Mouse (Mus musculus): ENCODE results near the gene Myom3. TPM values are rescaled to one million over a fixed set of nuclear protein-coding genes. Genes with fewer than 3 reads are reported as not detected.

The Myom3 gene
- polyA plus RNA-seq, 1 experiment: not detected

DNA sequence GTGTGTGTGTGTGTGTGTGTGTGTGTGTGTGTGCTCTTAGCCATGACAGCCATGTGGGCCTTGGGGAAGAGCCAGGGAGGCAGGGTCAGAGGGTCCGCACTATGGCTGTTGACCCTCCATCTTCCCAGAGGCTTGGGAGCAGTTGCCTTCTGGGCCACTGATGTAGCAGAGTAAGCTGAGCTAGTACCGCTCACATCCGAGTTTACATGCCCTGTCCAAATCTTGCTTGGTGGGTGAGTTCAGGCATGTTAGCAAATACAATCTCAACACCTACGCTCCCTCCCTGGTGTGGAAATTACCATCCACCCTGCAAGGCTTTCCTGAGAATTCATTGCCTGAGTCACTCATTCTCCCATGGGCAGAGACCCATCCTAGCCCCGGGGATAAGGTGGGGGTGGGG, 21.8 kb downstream of the Myom3 start:
- Histone ChIP-seq H3K4me1 (ENCODE audit: control insufficient read depth, insufficient read depth, low read length) (no peaks in the 10 kb centered on the region), H3K27ac (ENCODE audit: insufficient read depth, low read depth, low read length) (no peak overlapping the region), H3K4me3 (ENCODE audit: insufficient read depth, low read depth, low read length) (no peak overlapping the region)
- WGBS: 58% methylated on average over 5 of the region's 5 CpGs
- TF ChIP-seq CTCF (IDR thresholded peaks at IDR 0.05; ENCODE audit: insufficient read depth, low read depth, low read length) (no peak), POLR2A (IDR thresholded peaks at IDR 0.05; ENCODE audit: insufficient read depth, low read depth, low read length) (no peak)

GRCm38 (mm10) chr4:135786581-135786980, 27.1 kb downstream of the Myom3 start:
- Histone ChIP-seq H3K4me1 (ENCODE audit: control insufficient read depth, insufficient read depth, low read length) (peaks cover 4% of the 10 kb centered on the region; the same call in 1 of the 2 replicates), H3K4me3 (ENCODE audit: insufficient read depth, low read depth, low read length) (no peak overlapping the region), H3K27ac (ENCODE audit: insufficient read depth, low read depth, low read length) (no peak overlapping the region)
- TF ChIP-seq POLR2A (IDR thresholded peaks at IDR 0.05; ENCODE audit: insufficient read depth, low read depth, low read length) (no peak), CTCF (IDR thresholded peaks at IDR 0.05; ENCODE audit: insufficient read depth, low read depth, low read length) (no peak)
- WGBS: 90% methylated on average over 5 of the region's 5 CpGs

DNA sequence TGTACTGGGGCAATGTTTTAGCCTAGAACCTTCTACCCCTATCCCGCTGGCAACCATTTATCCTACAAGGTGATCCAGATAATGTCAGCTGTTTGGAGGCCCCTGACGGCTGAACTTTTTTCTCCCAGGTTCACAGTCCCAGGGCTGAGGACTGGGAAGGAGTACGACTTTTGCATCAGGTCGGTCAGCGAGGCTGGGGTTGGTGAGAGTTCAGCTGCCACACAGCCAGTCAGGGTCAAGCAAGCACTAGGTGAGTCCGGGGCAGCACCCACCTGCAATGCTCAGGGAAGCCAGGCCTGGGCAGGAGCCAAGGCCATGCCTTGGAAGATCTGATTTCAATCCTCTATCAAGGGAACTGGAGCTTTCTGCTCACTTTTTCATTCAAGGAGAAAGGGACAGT, 27.8 kb downstream of the Myom3 start:
- WGBS: 93% methylated on average over 6 of the region's 6 CpGs

GRCm38 (mm10) chr4:135789135-135789534, 29.6 kb downstream of the Myom3 start:
- WGBS: 77% methylated on average over 2 of the region's 2 CpGs
- Histone ChIP-seq H3K4me1 (ENCODE audit: control insufficient read depth, insufficient read depth, low read length) (peaks cover 4% of the 10 kb centered on the region; the same call in 1 of the 2 replicates), H3K4me3 (ENCODE audit: insufficient read depth, low read depth, low read length) (no peak overlapping the region), H3K27ac (ENCODE audit: insufficient read depth, low read depth, low read length) (no peak overlapping the region)
- TF ChIP-seq CTCF (IDR thresholded peaks at IDR 0.05; ENCODE audit: insufficient read depth, low read depth, low read length) (no peak), POLR2A (IDR thresholded peaks at IDR 0.05; ENCODE audit: insufficient read depth, low read depth, low read length) (no peak)

More for the DNA sequence above, 27.8 kb downstream of the Myom3 start:
- TF ChIP-seq CTCF (IDR thresholded peaks at IDR 0.05; ENCODE audit: insufficient read depth, low read depth, low read length): no peak
- TF ChIP-seq POLR2A (IDR thresholded peaks at IDR 0.05; ENCODE audit: insufficient read depth, low read depth, low read length): no peak
- Histone ChIP-seq H3K27ac (ENCODE audit: insufficient read depth, low read depth, low read length) (no peak overlapping the region), H3K4me1 (ENCODE audit: control insufficient read depth, insufficient read depth, low read length) (peaks cover 4% of the 10 kb centered on the region; the same call in 1 of the 2 replicates), H3K4me3 (ENCODE audit: insufficient read depth, low read depth, low read length) (no peak overlapping the region)

- 87% methylated on average over 5 of the region's 5 CpGs for WGBS
Observed at GRCm38 (mm10) chr4:135792821-135793220, 33.3 kb downstream of the Myom3 start.

DNA sequence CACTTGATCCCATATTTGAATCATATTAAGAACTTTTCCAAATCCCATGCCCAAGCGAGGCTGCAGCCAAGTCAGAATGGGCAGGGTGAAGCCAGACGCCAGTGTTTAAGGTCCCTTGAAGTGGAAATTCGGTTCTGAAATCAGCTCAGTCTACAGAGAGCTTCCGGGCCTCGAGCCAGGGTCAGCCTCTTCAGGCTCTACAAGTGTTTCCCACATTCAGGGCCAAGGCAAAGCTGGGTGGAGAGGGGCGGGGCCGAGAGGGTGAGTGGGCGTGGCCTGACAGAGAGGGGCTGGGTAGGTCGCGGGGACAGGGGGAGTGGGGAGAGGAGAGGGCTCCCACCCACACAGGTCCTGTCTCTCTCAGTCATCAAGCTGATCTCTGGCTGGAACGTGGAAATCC, 38.4 kb downstream of the Myom3 start:
- TF ChIP-seq POLR2A (IDR thresholded peaks at IDR 0.05; ENCODE audit: insufficient read depth, low read depth, low read length) (no peak), CTCF (IDR thresholded peaks at IDR 0.05; ENCODE audit: insufficient read depth, low read depth, low read length) (no peak)
- Histone ChIP-seq H3K4me1 (ENCODE audit: control insufficient read depth, insufficient read depth, low read length) (0 out of 2 replicates have a peak, but pooled peaks cover 3% of the 10 kb centered on the region), H3K4me3 (ENCODE audit: insufficient read depth, low read depth, low read length) (no peak overlapping the region), H3K27ac (ENCODE audit: insufficient read depth, low read depth, low read length) (no peak overlapping the region)
- 27% methylated on average over 11 of the region's 11 CpGs for WGBS

More at GRCm38 (mm10) chr4:135792821-135793220, 33.3 kb downstream of the Myom3 start:
- no peak for TF ChIP-seq POLR2A (IDR thresholded peaks at IDR 0.05; ENCODE audit: insufficient read depth, low read depth, low read length)
- TF ChIP-seq CTCF (IDR thresholded peaks at IDR 0.05; ENCODE audit: insufficient read depth, low read depth, low read length): no peak
- Histone ChIP-seq H3K4me3 (ENCODE audit: insufficient read depth, low read depth, low read length) (no peak overlapping the region), H3K27ac (ENCODE audit: insufficient read depth, low read depth, low read length) (no peak overlapping the region), H3K4me1 (ENCODE audit: control insufficient read depth, insufficient read depth, low read length) (peaks cover 4% of the 10 kb centered on the region; the same call in 1 of the 2 replicates)

- no peak overlapping the region for H3K27ac ChIP-seq (ENCODE audit: insufficient read depth, low read depth, low read length)
- H3K4me1 ChIP-seq (ENCODE audit: control insufficient read depth, insufficient read depth, low read length): 0 out of 2 replicates have a peak, but pooled peaks cover 3% of the 10 kb centered on the region
- no peak overlapping the region for H3K4me3 ChIP-seq (ENCODE audit: insufficient read depth, low read depth, low read length)
- no peak for TF ChIP-seq POLR2A (IDR thresholded peaks at IDR 0.05; ENCODE audit: insufficient read depth, low read depth, low read length)
- peak; percentile 83 for TF ChIP-seq CTCF (IDR thresholded peaks at IDR 0.05; ENCODE audit: insufficient read depth, low read depth, low read length)
- WGBS: 15% methylated on average over 8 of the region's 8 CpGs
Observed at GRCm38 (mm10) chr4:135801543-135801942, 42.0 kb downstream of the Myom3 start.

DNA sequence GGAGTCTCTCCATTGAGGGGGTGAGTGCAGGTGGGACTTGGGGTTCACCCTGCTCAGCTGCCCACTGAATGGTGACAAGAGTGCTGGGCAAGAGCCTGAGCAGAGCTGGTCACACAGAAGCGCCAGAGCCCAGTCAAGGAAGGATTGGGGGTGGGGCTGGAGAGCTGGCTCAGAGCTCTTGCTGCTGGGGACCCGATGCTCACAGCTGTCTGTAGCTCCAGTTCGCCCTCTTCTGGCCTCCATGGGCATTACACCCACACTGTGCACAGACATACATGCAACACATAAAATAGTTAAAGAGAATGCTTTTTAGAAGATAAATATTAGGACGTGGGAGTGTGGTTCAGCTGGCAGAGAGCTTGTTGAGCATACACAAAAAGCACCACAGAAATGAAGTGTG, 43.8 kb downstream of the Myom3 start:
- WGBS: 62% methylated on average over 4 of the region's 4 CpGs

GRCm38 (mm10) chr4:135804169-135804568, 44.7 kb downstream of the Myom3 start:
- WGBS: 81% methylated on average over 5 of the region's 5 CpGs
- H3K27ac ChIP-seq (ENCODE audit: insufficient read depth, low read depth, low read length): no peak overlapping the region
- H3K4me1 ChIP-seq (ENCODE audit: control insufficient read depth, insufficient read depth, low read length): no peaks in the 10 kb centered on the region
- no peak for TF ChIP-seq CTCF (IDR thresholded peaks at IDR 0.05; ENCODE audit: insufficient read depth, low read depth, low read length)
- no peak for TF ChIP-seq POLR2A (IDR thresholded peaks at IDR 0.05; ENCODE audit: insufficient read depth, low read depth, low read length)
- H3K4me3 ChIP-seq (ENCODE audit: insufficient read depth, low read depth, low read length): no peak overlapping the region

More for the DNA sequence above, 43.8 kb downstream of the Myom3 start:
- no peak for TF ChIP-seq POLR2A (IDR thresholded peaks at IDR 0.05; ENCODE audit: insufficient read depth, low read depth, low read length)
- no peak for TF ChIP-seq CTCF (IDR thresholded peaks at IDR 0.05; ENCODE audit: insufficient read depth, low read depth, low read length)
- Histone ChIP-seq H3K27ac (ENCODE audit: insufficient read depth, low read depth, low read length) (no peak overlapping the region), H3K4me3 (ENCODE audit: insufficient read depth, low read depth, low read length) (no peak overlapping the region), H3K4me1 (ENCODE audit: control insufficient read depth, insufficient read depth, low read length) (no peaks in the 10 kb centered on the region)

DNA sequence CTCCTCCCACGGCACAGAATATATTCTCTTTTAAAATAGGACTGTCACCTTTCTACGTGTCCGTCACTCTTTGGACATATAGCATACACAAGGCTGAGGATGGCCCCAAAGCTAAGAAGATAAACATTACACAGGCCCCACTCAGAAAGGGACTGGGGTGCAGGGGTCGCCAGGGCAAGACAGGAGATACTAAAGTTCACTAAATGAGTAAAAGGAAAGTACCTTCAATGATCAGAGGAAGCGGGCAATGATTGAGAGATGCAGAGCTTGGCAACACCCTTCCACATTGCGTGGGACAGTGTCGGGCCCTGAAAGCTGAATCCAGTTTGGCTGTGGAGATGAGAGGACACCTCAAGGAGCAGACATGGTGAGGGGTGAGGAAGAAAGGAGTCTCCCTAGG, 55.4 kb downstream of the Myom3 start:
- Histone ChIP-seq H3K4me3 (ENCODE audit: insufficient read depth, low read depth, low read length) (no peak overlapping the region), H3K27ac (ENCODE audit: insufficient read depth, low read depth, low read length) (no peak overlapping the region), H3K4me1 (ENCODE audit: control insufficient read depth, insufficient read depth, low read length) (no peaks in the 10 kb centered on the region)
- 86% methylated on average over 7 of the region's 7 CpGs for WGBS
- TF ChIP-seq CTCF (IDR thresholded peaks at IDR 0.05; ENCODE audit: insufficient read depth, low read depth, low read length): no peak
- no peak for TF ChIP-seq POLR2A (IDR thresholded peaks at IDR 0.05; ENCODE audit: insufficient read depth, low read depth, low read length)
